Mouse (Mus musculus): ENCODE measurements at regions not wholly inside any gene's neighbourhood (a gene's known extent, or its start where the extent isn't known, plus 50 kb on each side); places are given as distances from the start of the nearest gene placed in this dataset.

- no peak for TF ChIP-seq POLR2A (IDR thresholded peaks at IDR 0.05; ENCODE audit: borderline replicate concordance, control insufficient read depth, low read depth, low read length)
- TF ChIP-seq CTCF (IDR thresholded peaks at IDR 0.05; ENCODE audit: control insufficient read depth, insufficient read depth, low read length), result no peak
Measured at GRCm38 (mm10) chr10:66948329-66948728, 147.6 kb upstream of the Jmjd1c start.

Data from bone marrow, adult 2 months (tissue).